Mouse (Mus musculus) heart, embryonic 13.5 days (tissue): Measurements from ENCODE around the gene Nudt3. TPM values are rescaled to one million over a fixed set of nuclear protein-coding genes. Genes with fewer than 3 reads are reported as not detected.

Source experiments
- ATAC-seq: fragments of 200-750 bp; cut with Nextera tagmentation; 2 replicates; pipeline ENCODE4 v1.8.0; 2017; ENCODE audit warnings: moderate TSS enrichment; ENCODE audit not compliant: insufficient number of reproducible peaks, low FRiP score, low TSS enrichment; ENCODE audit errors: extremely low read depth
- H3K27ac ChIP-seq: fragments of 300-500 bp; sonication (generic); replicated peaks from 2 replicates; pipeline ENCODE4 v1.5.1; 2015; ENCODE audit warnings: moderate library complexity, mild to moderate bottlenecking, inconsistent platforms
- H3K27me3 ChIP-seq: fragments of 300-500 bp; sonication (generic); replicated peaks from 2 replicates; pipeline ENCODE4 v1.6.1; 2015; ENCODE audit warnings: mild to moderate bottlenecking, inconsistent platforms
- H3K36me3 ChIP-seq: fragments of 300-500 bp; sonication (generic); 2 replicates; pipeline ENCODE4 v1.6.1; 2015; ENCODE audit warnings: mild to moderate bottlenecking, inconsistent platforms
- H3K4me1 ChIP-seq: fragments of 300-500 bp; sonication (generic); 2 replicates; pipeline ENCODE4 v1.6.1; 2015; ENCODE audit warnings: inconsistent platforms
- H3K4me2 ChIP-seq: fragments of 300-500 bp; sonication (generic); 2 replicates; pipeline ENCODE4 v1.6.1; 2015; ENCODE audit warnings: inconsistent platforms, mild to moderate bottlenecking, moderate library complexity
- H3K4me3 ChIP-seq: fragments of 300-500 bp; sonication (generic); 2 replicates; pipeline ENCODE4 v1.5.1; 2015; ENCODE audit warnings: moderate library complexity, mild to moderate bottlenecking, inconsistent platforms
- H3K9ac ChIP-seq: fragments of 300-500 bp; sonication (generic); 2 replicates; pipeline ENCODE4 v1.6.1; 2015; ENCODE audit warnings: inconsistent platforms, mild to moderate bottlenecking, moderate library complexity
- H3K9me3 ChIP-seq: fragments of 300-500 bp; sonication (generic); 2 replicates; pipeline ENCODE4 v1.6.1; 2016; ENCODE audit warnings: inconsistent platforms
- WGBS: fragments of 180-500 bp; shearing (Covaris S2); methylation state at CpG from one replicate; pipeline ENCODE4 v1.1.7; 2015; ENCODE audit warnings: mixed read lengths; 5-methylcytosine and 5-hydroxymethylcytosine counted together
- polyA plus RNA-seq: library from polyadenylated mRNA; unstranded; fragments of >200 nt; fragmentation: Nextera tagmentation; extraction: Ambion mirVana; gene quantifications from 2 replicates; pipeline ENCODE4 v1.2.1, GENCODE M21; 2015

The Nudt3 gene
- polyA plus RNA-seq, 1 experiment from 2014 or later, result 98.8 TPM

DNA sequence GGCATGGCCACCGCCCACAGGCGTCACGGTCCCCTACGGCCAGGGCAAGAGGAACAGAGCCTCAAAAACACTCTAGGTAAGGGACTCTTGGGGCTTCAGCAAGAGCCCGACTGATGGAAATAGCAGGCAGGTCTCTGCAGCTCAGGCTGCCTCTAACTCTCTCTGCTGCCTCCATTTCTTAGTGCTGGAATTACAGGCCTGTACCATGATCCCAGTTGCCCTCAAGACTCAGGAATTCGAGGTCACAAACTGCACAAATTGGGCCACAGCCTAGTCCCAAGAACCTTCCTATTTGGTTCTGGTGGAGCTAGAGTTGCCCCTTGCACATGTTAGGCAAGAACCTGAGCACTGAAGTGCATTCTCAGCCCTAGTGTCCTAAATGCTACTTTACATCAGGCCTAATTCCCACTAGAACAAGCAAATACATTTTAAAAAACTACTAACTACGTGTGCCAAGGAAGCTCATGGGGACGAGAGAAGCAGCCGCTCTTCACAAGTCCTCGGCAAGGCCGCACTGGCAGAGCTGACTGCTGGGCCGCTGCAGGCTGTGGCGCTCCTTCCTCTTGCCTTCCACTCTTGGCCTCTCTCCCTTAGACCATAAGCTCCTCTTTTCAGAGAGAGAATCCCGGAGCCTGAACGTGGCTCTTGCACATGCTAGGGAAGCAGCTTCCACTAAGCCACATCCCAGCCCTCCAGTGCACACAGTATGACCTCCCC lies 27.5 kb downstream of the Nudt3 start:
- no peak overlapping the region for H3K4me3 ChIP-seq
- peaks cover 48% of the 10 kb centered on the region for H3K36me3 ChIP-seq
- no peak for ATAC-seq
- 56% methylated on average over 15 of the region's 15 CpGs for WGBS
- H3K9me3 ChIP-seq, result no peaks in the 10 kb centered on the region
- peak overlapping the region; percentile 33 for H3K4me2 ChIP-seq
- H3K27me3 ChIP-seq, result no peaks in the 10 kb centered on the region
- peak overlapping the region; percentile 92 for H3K27ac ChIP-seq
- peak overlapping the region; percentile 66 for H3K9ac ChIP-seq
- H3K4me1 ChIP-seq, result peaks cover 82% of the 10 kb centered on the region

DNA sequence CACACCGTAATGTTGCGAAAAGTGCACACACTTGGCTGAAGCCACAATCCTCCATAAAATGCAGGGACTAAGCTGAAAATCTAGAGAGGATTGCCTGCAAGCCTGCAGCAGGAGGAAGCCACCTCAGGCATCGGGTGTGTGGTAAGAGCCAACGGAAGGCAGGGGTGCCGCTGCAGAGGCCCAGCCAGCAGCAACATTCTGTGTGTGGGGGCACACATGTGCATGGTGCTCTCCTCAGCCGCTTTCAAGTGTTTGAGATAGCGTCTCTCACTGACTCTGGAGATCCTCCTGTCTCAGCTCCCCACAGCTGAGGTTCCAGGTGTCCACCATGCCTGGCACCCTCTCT lies 30.8 kb downstream of the Nudt3 start:
- no peak overlapping the region for H3K4me3 ChIP-seq
- H3K4me1 ChIP-seq, result peaks cover 88% of the 10 kb centered on the region
- H3K9ac ChIP-seq, result no peak overlapping the region
- ATAC-seq, result no peak
- no peaks in the 10 kb centered on the region for H3K9me3 ChIP-seq
- no peak overlapping the region for H3K4me2 ChIP-seq
- 94% methylated on average over 7 of the region's 7 CpGs for WGBS
- H3K27me3 ChIP-seq, result no peaks in the 10 kb centered on the region
- peak overlapping the region; percentile 3; the same call in 1 of the 2 replicates for H3K27ac ChIP-seq
- peaks cover 55% of the 10 kb centered on the region for H3K36me3 ChIP-seq

DNA sequence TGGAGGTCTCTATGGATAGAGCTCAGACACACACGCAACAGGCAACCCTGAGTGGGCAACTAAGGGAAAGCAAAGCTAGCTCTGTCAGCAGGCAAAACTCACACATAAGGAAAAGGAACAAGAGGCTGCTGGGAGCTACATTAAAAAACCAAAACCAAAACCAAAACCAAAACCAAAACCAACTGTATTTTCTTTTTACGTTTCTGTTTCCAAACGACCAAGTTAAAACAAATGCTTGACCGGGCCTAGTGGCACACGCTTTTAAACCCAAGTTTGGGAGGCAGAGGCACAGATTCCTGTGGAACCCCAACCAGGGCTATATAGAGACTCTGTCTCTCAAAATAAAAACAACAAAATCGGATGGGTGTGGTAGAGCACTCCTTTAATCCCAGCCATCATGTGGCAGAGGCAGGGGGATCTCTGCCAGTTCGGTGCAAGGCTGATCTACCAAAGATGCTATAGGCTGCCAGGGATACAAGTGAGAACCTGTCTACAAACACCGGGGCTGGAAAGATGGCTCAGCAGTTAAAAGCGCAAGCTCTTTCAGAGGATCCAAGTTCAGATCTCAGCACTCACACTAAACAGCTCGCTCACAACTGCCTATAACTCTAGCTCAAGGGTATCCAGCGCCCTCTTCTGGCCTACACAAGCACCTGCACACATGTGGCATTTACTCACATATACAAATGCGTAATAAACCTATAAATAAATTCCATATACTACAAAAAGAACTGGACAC lies 31.3 kb downstream of the Nudt3 start:
- H3K4me1 ChIP-seq, result peaks cover 88% of the 10 kb centered on the region
- H3K27ac ChIP-seq, result peak overlapping the region; percentile 53
- peaks cover 55% of the 10 kb centered on the region for H3K36me3 ChIP-seq
- ATAC-seq, result no peak
- no peak overlapping the region for H3K4me2 ChIP-seq
- no peak overlapping the region for H3K4me3 ChIP-seq
- 89% methylated on average over 12 of the region's 12 CpGs for WGBS
- no peaks in the 10 kb centered on the region for H3K9me3 ChIP-seq
- 0 out of 2 replicates have a peak overlapping the region, but pooled peaks have one; percentile 9 for H3K9ac ChIP-seq
- H3K27me3 ChIP-seq, result no peaks in the 10 kb centered on the region

DNA sequence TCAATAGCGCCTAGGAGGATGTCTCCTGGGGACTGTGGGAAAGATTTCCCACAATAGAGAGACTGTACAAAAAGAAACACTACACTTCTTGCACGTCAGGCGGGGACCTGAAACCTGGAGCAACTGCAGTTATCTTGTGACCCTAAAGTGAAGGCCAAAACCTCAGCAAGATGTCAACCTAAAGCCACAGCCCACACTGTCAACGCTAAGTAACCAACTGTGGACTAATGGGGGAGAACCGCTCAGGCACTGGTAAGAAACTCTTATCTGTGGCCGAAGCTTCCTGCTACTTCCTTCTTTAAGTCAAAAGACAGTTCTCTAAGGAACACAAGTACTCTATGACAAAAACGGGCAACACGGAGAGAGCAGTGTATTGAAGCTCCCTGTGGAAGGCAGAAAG lies 35.1 kb downstream of the Nudt3 start:
- H3K36me3 ChIP-seq, result peaks cover 47% of the 10 kb centered on the region
- H3K4me1 ChIP-seq, result peaks cover 76% of the 10 kb centered on the region
- WGBS, result 55% methylated on average over 8 of the region's 8 CpGs
- H3K9me3 ChIP-seq, result no peaks in the 10 kb centered on the region
- no peaks in the 10 kb centered on the region for H3K27me3 ChIP-seq
- H3K4me3 ChIP-seq, result no peak overlapping the region
- 0 out of 2 replicates have a peak overlapping the region, but pooled peaks have one; percentile 51 for H3K4me2 ChIP-seq
- H3K9ac ChIP-seq, result peak overlapping the region; percentile 69
- peak overlapping the region; percentile 94; the same call in 1 of the 2 replicates for H3K27ac ChIP-seq
- ATAC-seq, result no peak

DNA sequence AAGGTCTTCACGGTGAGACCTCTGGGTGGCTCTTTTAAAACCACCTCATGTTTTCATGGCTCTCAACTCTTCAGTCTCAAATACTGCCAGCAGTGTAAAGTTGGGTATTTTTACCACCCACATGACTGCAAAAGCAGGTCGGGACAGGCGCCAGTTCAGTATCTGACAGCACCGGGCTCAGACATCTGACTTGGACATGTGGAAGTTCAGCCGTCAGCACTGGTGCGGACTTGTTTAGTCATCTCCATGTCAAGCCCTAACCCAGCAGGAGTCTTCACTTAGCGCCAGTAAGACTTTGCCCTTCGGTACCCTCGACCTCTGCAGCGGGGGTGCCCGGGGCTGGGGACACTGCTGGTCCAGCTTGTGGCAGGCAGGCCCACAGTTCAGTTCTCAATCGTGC lies 36.0 kb downstream of the Nudt3 start:
- peaks cover 72% of the 10 kb centered on the region for H3K4me1 ChIP-seq
- peak overlapping the region; percentile 94 for H3K27ac ChIP-seq
- H3K36me3 ChIP-seq, result peaks cover 47% of the 10 kb centered on the region
- ATAC-seq, result peak; percentile 45; the same call in 1 of the 2 replicates
- 0 out of 2 replicates have a peak overlapping the region, but pooled peaks have one; percentile 8 for H3K4me3 ChIP-seq
- no peaks in the 10 kb centered on the region for H3K27me3 ChIP-seq
- WGBS, result 44% methylated on average over 12 of the region's 12 CpGs
- peak overlapping the region; percentile 69 for H3K9ac ChIP-seq
- peak overlapping the region; percentile 51 for H3K4me2 ChIP-seq
- H3K9me3 ChIP-seq, result no peaks in the 10 kb centered on the region

DNA sequence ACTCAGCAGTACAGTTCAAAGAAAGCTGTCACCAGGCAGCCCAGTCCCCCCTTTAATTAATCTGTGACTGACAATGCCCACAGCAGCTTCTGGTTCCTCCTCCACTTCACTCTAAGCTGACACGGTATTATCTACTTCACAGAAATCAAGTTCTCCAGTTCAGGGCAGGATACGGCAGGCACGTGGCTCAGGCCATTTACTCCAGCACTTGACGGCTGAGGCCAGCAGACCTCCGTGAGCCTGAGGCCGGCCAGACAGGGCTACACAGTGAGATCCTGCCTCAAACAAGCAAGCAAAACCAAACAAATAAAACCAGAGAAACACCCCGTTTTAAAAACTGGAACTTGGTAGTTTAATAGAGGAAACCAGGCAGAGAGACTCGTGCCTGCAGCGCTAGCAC lies 36.6 kb downstream of the Nudt3 start:
- H3K4me2 ChIP-seq, result peak overlapping the region; percentile 51
- ATAC-seq, result no peak
- H3K4me3 ChIP-seq, result peak overlapping the region; percentile 8; the same call in 1 of the 2 replicates

DNA sequence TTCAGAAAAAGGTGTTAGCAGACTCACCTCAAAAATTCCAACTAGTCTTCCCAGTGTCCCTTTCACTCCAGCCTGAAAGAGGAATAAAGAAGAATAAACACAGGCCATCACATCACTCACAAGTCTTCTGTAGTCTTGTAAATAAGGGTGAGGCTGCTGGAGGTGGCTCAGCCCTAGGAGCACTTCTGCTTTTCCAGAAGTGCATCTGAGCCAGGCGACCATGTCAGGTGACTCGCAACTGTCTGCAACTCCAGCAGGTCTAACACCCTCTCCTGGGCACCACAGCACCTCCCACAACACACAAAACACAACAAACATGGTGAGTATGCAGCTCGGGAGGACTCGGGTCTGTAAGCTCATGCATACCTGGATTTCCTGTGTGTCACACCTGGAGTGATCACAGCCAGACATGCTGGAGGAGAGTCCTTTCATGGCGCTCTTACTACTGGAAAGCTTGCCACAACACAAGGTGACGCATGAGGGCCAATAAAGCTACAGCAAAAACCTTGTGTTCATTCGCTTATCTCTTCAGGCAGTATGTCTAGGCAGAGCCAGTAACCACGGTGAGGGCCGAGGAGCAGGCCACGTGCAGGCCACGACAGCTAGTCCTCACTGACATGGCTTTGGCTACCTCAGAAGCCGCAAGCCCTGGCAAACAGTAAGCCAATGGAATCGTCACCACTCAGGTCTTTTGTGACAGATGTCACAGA lies 40.0 kb downstream of the Nudt3 start:
- Histone ChIP-seq H3K36me3 (peaks cover 76% of the 10 kb centered on the region), H3K27me3 (no peaks in the 10 kb centered on the region), H3K9ac (no peak overlapping the region), H3K4me1 (peaks cover 47% of the 10 kb centered on the region), H3K4me2 (no peak overlapping the region), H3K9me3 (no peaks in the 10 kb centered on the region), H3K4me3 (no peak overlapping the region), H3K27ac (no peak overlapping the region)
- WGBS, result 77% methylated on average over 13 of the region's 13 CpGs
- no peak for ATAC-seq

More for the DNA sequence above, 36.6 kb downstream of the Nudt3 start:
- Histone ChIP-seq H3K36me3 (peaks cover 50% of the 10 kb centered on the region), H3K27me3 (no peaks in the 10 kb centered on the region), H3K27ac (peak overlapping the region; percentile 94), H3K9ac (peak overlapping the region; percentile 69), H3K4me1 (peaks cover 66% of the 10 kb centered on the region), H3K9me3 (no peaks in the 10 kb centered on the region)
- WGBS, result 41% methylated on average over 9 of the region's 9 CpGs

DNA sequence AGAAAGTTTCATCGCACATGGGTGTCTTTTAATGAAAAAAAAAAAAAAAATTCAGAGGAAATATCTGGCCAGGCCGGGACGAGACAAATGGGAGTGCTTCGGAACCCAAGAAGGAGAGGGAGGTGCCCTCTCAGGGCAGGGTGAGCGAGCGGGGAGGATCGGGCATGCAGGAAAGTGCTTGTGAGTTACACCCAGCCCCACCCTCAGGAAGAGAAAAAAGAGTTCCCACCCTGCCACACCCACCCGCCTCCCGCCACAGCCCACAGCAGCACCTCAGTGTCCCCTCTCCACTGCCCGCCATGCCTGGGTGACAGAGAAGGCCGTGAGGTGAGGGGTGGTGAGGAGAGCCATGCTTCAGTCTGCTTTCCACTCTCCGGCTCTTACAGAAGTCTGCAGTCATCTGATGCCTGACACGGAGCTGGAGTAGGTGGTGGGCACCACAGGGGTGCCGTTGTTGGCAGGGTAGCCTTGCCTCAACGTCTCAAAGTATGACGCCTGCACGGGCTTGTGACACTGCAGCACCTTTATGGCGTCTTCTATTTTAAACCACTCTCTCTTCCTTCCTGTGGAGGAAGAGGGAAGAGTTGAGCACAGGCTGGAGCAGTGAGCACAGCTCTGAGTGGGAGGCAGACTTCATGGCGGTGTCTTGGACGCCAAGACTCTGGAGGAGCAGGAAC lies 42.8 kb downstream of the Nudt3 start:
- WGBS, result 75% methylated on average over 20 of the region's 20 CpGs
- Histone ChIP-seq H3K36me3 (peaks cover 95% of the 10 kb centered on the region), H3K9ac (no peak overlapping the region), H3K4me2 (no peak overlapping the region), H3K9me3 (no peaks in the 10 kb centered on the region), H3K4me1 (peaks cover 31% of the 10 kb centered on the region; the same call in 1 of the 2 replicates), H3K27ac (no peak overlapping the region), H3K27me3 (no peaks in the 10 kb centered on the region), H3K4me3 (no peak overlapping the region)
- no peak for ATAC-seq

DNA sequence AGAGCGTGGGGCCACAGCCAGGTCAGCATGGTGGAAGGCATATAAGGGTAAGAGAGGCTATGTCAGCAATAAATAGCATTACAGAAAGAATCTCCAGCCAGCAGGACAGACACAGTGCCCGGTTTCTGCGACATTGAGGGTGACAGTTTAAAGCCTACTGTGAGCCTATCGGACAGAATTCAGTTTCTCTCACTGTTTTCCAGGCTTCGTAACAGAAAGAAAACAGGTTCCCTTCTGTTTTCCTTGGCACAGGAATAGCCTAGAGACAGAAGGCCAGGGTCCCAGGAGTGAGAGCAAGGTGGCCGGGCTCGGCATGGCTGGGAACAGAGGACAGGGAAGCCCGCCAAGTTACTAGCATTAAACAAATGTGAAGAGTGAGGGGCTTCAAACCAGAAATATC lies 43.5 kb downstream of the Nudt3 start:
- Histone ChIP-seq H3K4me2 (no peak overlapping the region), H3K9ac (no peak overlapping the region), H3K4me3 (no peak overlapping the region), H3K27me3 (no peaks in the 10 kb centered on the region), H3K9me3 (no peaks in the 10 kb centered on the region), H3K27ac (peak overlapping the region; percentile 44; the same call in 1 of the 2 replicates), H3K4me1 (peaks cover 37% of the 10 kb centered on the region; the same call in 1 of the 2 replicates), H3K36me3 (peaks cover 93% of the 10 kb centered on the region)
- whole genome bisulfite sequencing, result 77% methylated on average over 8 of the region's 8 CpGs
- no peak for ATAC-seq

DNA sequence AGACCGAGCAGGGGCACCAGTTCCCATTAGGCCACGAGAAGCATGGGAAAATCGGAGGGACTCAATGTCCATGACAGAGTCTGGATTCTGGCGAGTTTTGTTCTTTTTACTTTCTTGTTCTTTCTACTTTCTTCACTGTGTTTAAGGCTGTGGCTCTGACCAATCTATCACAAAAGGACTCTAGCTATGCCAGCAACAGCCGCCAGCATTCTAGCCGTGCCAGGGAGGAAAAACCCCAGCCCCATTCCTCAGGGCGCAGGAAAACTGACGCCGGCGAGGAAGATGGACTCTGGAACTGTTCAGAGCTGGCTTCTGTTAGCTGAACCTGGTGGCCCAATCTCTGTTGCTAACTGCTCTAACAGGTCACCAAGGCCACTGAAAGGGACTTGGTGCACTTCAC lies 44.8 kb downstream of the Nudt3 start:
- peaks cover 39% of the 10 kb centered on the region; the same call in 1 of the 2 replicates for H3K4me1 ChIP-seq
- H3K36me3 ChIP-seq, result peaks cover 90% of the 10 kb centered on the region
- ATAC-seq, result no peak
- WGBS, result 92% methylated on average over 10 of the region's 10 CpGs
- H3K4me3 ChIP-seq, result no peak overlapping the region
- H3K9me3 ChIP-seq, result no peaks in the 10 kb centered on the region
- H3K27ac ChIP-seq, result no peak overlapping the region
- H3K27me3 ChIP-seq, result no peaks in the 10 kb centered on the region
- no peak overlapping the region for H3K4me2 ChIP-seq
- no peak overlapping the region for H3K9ac ChIP-seq

DNA sequence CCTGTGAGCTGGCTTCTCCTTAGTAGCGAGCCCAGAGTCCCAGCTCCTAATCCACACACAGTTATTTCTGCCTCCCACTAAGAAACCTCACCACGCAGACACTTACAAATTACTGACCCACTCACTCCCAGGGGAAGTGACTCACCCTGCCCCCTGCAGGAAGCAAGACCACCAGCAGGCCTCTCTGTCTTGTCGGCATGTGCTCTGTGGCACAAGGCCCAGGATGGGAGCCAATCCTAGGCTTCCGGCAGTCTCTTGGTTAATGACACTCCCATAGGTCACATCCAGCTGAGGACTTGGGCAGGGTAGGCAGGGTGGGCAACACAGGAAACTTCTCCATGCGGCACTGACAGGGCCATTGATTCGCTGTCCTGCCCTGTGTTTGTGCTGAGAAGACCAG lies 45.8 kb downstream of the Nudt3 start:
- no peak overlapping the region for H3K4me3 ChIP-seq
- no peak overlapping the region for H3K27ac ChIP-seq
- H3K4me2 ChIP-seq, result no peak overlapping the region
- H3K4me1 ChIP-seq, result peaks cover 34% of the 10 kb centered on the region; the same call in 1 of the 2 replicates
- 68% methylated on average over 6 of the region's 6 CpGs for WGBS
- no peaks in the 10 kb centered on the region for H3K9me3 ChIP-seq
- peaks cover 89% of the 10 kb centered on the region for H3K36me3 ChIP-seq
- no peak for ATAC-seq
- H3K9ac ChIP-seq, result no peak overlapping the region
- H3K27me3 ChIP-seq, result no peaks in the 10 kb centered on the region
